Mouse (Mus musculus): ENCODE measurements around the gene Irf2.

GRCm38 (mm10) chr8:46881348-46881747 is 141.8 kb downstream of the Irf2 start:
- TF ChIP-seq POLR2A (IDR thresholded peaks at IDR 0.05; ENCODE audit: insufficient read depth, low read depth, low read length) (no peak), CTCF (IDR thresholded peaks at IDR 0.05; ENCODE audit: insufficient read depth, low read depth, low read length) (no peak)

Measured in olfactory bulb, adult 2 months (tissue).